Mouse (Mus musculus) layer of hippocampus, adult 18-20 months (tissue): ENCODE results near the gene Gm36210. TPM values are rescaled to one million over a fixed set of nuclear protein-coding genes. Genes with fewer than 3 reads are reported as not detected.

Experiments used
- DNase-seq, 2 experiments: peaks; one replicate each; pipeline ENCODE4 v3.0.0; 2022; ENCODE audit warnings: low spot score in 2 of 2
- total RNA-seq, 2 experiments: library from RNA; stranded (reverse); gene quantifications; 2 replicates each; pipeline ENCODE4 v1.2.3; 2021

Gene Gm36210
- total RNA-seq, 2 experiments from 2014 or later: 0.25 TPM; not detected in 1

DNA sequence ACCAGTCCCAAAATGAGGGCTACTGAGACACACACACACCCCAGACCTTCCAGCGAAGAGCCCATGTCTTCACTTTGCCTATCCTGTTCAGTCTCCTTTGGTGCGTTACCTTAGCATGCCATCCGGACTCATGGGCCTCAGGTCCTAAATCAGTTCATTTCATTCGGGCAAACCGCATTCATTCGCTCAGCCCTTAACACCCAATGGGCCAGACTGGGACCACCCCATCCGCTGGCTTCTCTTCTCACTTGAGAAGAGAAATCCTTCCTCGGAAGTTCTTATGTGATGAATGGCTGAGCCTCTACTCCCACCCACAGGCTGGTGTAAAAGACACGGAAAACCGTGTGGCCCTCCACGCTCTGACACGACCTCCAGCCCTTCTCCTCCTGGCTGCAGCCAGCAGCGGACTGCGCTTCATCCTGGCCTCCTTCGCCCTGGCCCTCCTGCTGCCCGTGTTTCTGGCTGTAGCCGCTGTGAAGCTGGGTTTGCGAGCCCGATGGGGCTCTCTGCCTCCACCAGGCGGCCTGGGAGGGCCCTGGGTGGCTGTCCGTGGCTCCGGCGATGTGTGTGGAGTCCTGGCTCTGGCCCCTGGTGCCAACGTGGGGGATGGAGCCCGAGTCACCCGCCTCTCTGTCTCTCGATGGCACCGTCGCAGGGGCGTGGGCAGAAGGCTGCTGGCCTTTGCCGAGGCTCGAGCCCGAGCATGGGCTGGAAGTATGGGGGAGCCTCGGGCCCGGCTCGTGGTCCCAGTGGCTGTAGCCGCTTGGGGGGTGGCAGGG, 17.5 kb upstream of the Gm36210 start:
- DNase-seq: peak in 1 of 2 experiments; percentile 66

DNA sequence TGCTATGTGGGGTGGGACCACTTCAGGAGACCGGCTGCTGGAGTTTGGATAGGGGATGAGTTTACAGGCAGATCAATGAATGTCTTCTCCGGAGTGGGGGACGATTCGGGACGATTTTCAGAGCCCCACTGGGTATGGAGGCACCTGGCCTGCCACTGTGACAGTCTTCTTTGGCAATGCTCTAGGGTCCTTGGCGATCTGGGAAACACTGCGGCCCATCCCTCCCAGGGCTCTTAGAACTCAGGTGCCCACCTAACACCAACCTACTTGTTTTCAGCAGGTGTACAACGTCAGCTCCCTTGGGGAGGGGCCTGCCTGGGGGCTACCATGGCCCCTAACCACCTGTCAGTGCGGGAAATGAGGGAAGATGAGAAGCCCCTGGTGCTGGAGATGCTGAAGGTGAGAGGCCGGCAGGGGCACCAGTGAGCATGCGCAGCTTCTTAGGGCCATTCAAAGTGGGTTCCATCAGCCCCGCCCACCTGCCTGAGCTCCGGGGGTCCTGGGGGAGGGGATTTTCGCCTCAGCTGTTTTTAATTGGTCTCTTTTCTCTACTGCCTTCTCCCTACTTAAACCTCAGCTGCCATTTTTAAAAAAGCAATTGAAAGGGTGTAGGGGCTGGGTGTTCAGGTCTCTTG, 16.7 kb upstream of the Gm36210 start:
- peak; percentile 70 to 86 for DNase-seq

DNA sequence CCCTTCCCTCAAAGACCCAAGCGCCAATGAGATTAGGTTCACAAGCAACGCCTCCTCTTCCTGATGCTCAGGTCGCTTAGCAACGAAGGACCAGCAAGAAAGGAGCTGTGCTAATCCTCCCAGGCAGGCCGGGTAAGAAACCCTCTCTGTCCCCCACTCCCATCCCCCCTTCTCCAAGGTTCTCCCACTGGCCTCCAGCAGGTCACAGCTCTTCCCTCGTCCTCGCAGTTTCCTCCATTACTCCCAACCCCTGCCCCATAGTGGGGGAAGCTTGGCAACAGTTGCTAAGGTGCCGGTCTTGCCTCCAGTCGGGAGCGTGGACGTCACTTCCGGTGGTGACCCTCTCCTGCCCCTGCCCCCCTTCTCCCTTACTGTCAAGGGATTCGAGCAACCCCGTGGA, 16.2 kb upstream of the Gm36210 start:
- peak; percentile 87 to 90 for DNase-seq

DNA sequence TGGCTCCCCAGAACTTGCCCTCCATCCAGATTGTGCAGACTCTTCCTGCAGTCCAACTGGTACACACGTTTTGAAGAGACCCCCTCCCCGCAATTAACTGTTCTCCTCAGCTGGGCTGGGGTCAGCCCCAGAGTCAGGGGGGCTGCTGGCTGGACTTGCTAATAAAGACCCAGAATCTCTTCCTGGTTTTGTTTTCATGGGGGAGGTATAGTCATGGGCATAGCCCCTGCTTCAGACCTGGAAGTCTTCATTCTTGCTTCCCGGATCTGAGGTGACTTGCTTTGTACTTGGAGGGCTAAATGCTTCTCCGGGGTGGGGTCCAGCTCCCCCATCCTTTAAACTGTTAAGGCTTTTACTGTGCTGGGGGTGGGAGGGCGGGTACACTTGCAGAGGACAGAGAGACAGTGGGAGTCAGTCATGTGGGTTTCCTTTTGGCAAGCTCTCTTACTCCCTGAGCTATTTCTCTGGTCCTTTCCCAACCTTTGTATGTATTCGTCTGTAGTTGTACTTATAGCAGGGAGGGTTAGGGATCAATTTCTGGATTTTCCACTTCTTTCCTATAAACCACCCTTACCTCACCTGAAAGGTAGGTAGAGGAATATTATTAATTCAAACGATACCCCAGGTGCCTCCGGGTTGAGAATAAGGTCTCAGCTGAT, 15.6 kb upstream of the Gm36210 start, which contains the start of gene Nat14:
Nat14 (plus strand) TSS at position 205 of the 659 bp plus-strand sequence.
- DNase-seq: no peak

DNA sequence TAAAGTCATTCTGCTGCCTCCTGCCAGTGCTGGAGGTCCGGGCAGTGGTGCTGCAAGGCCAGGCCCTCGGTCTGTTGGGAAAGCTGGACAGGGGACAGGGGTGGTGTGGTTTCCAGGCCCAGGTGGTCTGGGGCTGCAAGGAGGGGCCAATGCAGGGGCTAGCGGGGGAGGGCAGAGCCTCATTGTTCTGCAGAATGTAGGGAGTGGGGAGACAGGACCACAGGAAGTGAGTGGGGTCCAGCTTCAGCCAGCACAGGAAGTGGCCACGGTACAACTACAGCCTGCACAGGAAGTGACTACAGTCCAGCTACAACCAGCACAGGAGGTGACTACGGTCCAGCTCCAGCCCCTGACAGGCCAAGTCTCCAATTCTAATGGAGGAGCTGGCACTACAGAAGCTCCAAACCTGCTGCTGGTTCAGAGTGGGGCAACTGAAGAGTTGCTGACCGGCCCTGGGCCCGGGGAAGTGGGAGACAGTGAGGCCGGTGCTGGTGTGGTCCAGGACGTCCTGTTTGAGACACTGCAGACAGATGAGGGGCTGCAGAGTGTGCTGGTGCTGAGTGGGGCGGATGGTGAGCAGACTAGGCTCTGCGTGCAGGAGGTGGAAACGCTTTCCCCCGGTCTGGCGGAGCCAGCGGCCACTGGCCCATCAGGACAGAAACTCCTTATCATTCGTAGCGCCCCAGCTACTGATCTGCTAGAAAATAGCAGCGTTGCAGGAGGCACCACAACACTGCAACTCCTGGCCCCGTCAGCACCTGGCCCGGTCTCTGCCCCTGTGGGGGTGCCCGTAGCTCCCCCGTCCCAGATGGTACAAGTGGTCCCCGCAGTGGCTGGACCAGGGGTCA, 14.9 kb upstream of the Gm36210 start:
- DNase-seq: no peak

DNA sequence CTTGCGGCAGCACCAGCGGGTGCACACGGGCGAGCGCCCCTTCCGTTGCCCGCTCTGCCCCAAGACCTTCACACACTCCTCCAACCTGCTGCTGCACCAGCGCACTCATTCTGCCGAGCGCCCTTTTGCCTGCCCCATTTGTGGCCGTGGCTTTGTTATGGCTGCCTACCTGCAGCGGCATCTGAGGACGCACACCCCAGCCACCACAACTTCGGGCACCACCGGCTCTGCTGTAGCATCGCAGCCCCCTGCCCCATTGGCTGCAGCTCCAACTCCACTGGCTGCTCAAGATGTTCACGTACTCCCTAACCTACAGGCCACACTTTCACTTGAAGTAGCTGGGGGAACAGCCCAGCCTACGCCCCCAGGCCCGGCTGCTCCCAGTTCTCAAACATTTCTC, 14.2 kb upstream of the Gm36210 start:
- no peak for DNase-seq

DNA sequence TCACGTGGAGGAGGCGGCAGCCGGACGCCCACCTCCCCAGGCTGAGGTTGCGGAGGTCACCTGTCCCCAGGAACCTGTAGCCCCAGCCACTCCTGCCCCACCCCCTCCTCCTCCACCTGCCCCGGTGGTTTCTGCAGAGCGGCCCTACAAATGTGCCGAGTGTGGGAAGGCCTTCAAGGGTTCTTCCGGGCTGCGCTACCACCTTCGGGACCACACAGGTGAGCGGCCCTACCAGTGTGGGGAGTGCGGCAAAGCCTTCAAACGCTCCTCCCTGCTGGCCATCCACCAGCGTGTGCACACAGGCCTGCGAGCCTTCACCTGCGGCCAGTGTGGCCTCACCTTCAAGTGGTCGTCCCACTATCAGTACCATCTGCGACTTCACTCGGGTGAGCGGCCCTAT, 13.7 kb upstream of the Gm36210 start:
- DNase-seq: no peak

DNA sequence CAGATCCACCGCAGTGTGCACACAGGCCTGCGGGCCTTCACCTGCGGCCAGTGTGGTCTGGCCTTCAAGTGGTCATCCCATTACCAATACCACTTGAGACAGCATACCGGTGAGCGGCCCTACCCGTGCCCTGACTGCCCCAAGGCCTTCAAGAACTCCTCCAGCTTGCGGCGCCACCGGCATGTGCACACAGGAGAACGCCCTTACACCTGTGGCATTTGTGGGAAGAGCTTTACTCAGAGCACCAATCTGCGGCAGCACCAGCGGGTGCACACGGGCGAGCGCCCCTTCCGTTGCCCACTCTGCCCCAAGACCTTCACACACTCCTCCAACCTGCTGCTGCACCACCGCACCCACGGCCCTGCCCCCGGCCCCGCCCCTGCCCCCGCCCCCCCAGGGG, 12.8 kb upstream of the Gm36210 start:
- DNase-seq: no peak

DNA sequence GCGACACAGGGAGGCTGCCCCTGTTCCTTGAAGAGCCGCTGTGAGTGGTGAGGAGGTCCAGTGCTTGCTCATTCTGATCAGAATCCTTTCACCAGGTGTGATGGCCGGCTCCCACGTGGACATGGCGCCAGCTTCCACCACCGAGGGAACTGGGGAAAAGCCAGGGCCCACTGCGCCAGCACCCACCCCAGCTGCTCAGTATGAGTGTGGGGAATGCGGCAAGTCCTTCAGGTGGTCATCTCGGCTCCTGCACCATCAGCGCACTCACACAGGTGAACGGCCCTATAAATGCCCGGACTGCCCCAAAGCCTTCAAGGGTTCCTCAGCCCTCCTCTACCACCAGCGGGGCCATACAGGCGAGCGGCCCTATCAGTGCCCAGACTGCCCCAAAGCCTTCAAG, 12.4 kb upstream of the Gm36210 start:
- no peak for DNase-seq

DNA sequence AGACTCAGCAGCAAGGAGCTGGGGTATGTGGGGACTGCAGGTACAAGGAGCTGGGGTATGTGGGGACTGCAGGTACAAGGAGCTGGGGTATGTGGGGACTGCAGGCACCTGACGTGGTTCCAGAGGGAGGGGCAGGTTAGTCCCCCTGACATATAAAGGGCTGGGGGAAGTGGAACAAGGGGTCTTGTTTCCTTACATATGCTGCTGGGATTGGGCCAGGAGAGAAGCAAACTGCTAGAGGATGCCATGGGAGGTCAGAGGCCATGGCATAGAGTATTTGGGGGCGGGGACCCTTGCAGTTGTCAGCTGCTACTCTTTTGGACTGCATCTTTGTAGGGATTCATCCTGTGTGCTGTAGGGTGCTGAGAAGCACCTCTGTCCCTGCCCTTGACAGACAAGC, 11.2 kb upstream of the Gm36210 start:
- DNase-seq: no peak

DNA sequence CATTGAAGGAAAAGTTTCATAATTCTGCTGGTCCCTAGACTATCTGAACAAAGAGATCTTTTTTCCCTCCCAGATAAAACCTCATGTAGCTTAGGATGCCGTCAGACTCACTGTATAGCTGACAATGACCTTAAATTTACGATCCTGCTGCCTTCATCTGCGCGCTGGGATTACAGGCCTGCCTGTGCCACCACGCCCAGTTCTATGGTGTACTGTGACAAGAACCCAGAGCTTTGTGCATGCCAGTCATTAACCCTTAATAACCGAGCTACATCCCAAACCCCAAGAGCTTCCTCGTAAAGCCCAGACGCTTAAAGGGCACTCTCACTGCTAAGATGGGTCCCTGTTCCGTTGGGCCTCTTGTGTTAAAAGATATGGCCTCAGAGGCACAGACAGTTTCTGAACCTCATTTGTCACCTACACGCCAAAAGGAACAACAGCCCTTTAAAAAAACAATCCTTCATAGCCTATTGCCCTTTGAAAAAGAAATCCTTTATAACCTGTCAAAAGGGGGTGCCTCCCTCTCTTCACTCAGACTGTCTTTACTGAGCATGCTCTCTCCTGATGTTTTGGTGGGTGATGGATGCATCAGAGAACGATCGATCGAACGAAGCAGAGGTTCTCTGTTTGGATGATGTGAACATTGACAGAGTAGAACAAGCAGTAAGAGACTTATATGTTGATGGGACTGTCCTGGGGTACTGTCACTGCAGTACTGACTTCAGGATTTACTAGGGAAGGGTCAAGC, 9.5 kb upstream of the Gm36210 start:
- DNase-seq: peak in 1 of 2 experiments; percentile 55

DNA sequence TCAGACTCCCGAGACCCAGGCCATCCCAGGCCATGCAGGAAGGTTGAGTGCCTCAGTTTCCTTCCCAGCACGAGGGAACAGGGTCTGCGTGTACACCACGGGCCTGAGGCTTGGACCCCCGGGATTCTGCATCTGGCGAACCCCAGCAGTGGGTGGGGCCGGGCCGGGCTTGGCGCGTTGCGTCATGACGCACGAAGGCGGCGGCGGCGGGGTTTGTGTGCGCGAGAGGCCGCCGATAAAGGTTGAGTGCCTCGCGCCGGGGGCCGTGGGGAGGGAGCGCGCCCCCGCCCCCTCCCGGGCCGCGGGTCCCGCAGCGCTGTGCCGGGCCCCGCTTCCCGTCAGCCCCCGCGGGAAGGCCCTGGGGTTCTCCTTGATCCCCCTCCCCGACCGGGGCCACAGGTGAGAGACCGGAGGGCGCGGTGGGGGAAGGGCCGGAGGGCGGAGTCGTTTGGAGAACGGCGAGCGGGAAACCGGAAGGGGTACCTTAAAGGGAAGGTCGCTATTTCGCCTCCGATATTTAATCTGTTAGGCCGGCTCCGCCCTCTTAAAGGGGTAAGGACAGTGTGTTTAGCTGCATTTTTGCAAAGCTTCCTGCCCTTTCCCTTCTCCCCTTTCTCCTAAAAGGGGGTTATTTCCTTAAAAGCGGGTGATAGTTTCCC, 8.8 kb upstream of the Gm36210 start, which contains the start of gene Zfp628:
Zfp628 (plus strand) TSS at position 211 of the 659 bp plus-strand sequence.
- DNase-seq: peak; percentile 92 to 97

DNA sequence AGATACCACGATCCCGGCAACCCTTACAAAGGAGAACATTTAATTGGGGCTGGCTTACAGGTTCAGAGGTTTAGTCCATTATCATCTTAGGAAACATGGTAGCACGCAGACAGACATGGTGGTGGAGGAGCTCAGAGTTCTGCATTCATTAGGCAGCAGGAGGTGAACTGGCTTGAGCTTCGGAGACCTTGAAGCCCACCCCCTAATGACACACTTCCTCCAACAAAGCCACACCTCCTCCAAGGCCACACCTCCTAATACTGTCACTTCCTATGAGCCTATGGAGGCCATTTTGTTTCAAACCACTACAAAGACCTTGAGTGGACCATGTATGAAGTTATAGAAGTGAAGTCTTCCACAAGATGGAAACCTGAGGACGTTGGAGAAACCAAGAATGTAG, 5.9 kb upstream of the Gm36210 start:
- no peak for DNase-seq

DNA sequence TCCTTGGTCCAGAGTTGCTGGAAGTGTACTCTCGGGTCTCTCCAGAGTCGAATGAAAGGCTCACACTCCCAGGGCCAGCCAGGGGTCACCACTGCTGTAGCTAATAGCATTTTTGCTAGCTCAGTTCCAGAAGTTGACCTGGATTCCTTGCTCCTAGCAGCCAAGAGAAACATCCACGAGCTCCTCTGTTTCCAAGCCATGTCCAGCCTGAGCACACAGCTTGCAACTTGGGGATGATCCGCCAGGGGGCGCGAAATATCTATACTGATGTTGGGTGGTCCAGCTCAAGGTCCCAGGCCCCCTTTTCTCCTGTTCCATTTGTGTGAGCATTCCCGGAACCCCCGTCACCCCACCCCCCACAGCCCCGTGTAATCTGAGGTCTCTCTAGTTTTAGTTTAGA, 5.2 kb upstream of the Gm36210 start:
- peak in 1 of 2 experiments; percentile 66 for DNase-seq

DNA sequence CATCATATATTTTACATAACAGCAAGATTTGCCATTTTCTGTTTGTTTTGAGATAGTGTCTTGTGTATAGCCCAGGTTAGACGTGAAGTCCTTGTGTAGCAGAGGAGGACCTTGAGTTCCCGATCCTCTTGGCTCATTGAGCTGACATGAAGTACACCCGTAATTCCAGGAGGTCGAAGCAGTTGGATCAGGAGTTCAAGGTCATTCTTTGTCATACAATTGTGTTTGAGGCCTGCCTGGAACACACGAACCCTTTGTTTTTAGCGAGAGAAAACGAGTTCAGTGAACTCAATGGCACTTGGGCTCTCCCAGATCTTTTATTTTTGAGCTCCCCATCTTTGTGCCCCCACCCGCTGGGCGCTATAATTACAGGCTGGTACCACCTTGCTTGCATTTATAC, 3.9 kb downstream of the Gm36210 start:
- no peak for DNase-seq

DNA sequence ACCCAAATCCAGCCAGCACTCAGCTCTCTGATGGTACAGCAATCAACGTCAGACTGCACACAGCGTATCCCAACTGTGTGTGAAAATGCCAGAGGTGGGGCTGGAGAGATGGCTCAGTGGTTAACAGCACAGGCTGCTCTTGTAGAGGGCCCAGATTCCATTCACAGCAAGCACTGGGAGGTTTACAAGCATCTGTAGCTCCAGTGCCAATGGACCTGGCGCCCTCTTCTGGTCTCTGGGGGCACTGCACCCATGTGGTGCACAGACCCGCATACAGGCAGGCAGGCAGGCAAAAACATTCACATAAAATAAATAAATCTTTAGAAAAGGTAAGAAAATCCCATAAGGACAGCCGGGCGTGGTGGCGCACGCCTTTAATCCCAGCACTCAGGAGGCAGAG, 5.1 kb downstream of the Gm36210 start:
- no peak for DNase-seq

DNA sequence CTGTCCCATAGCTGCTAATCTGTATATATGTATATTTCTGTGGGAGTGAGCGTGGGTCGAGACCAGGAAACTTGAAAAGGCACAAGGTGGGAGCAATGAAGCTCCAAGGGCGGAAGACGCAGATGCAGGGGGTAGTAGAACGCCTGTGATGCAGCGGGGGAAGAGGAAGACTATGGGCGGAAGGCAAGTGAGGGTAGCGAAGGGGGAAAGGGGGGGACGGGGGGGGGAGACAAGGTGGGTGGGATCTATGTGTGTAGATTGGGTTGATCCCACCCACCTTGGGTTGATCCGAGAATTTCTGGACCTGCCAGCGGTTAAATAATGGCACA, 5.8 kb downstream of the Gm36210 start:
- DNase-seq: no peak

DNA sequence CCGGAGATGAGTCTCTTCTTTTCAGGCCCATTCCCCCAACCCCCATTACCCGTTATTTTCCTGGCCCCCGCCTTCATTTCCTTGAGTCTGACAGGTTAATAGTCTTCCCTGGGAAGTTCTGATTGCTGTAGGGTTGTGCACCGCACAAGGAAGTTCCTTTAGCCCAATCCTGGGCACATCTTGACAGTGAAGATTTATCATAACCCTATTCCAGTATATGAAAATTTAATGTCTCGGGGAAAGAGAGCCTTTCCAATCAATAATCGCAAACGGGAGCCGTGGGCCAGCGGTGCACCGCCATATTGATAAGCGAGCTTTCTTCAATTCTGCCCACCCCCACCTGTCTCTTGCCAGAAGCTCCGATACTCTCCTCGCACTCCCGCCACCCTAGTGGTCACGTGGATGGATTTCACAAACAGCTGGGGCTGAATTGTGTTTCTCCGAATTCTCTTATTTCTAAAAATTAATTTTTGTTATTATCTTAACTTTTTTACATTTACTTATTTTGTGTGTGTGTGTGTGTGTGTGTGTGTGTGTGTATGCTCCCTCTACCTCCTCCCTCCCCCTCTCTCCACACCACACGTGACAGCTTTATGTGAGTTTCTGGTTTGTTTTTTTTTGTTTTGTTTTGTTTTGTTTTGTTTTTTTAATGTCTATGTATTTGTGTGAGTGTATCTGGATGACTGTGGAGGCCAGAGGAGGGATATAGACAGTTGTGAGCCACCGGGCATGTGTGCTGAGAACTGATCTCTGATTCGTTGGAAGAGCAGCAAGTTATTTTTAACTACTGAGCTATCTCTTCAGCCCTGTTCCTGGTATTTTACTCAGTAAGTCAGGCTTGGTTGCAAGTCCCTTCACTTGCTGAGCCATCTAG, 6.4 kb downstream of the Gm36210 start:
- DNase-seq: no peak
